9 mouse cellular contexts compared by ENCODE assay signal in genomic region chr2:152742435-152742834, GRCm38 (mm10). TPM values are rescaled to one million over a fixed set of nuclear protein-coding genes. Genes with fewer than 3 reads are reported as not detected.
DNase-seq lines count a peak whose midpoint lies in the region; ATAC-seq and TF ChIP-seq lines count a peak whose summit lies in the region.
"Had no signal": no experiment of that assay in that cellular context is flagged by ENCODE, and none has a peak within 500 bp of the region (broad histone marks: within the 10 kb centered on the region; RNA-seq: fewer than 3 reads in every experiment).

No protein-coding gene starts in this region.

- H3K9me3 ChIP-seq in liver, embryonic 14.5 days (ENCODE audit: control insufficient read depth, low read length) = no peaks in the 10 kb centered on the region
- H3K9me3 ChIP-seq in neural tube, embryonic 13.5 days = no peaks in the 10 kb centered on the region

- H3K9ac ChIP-seq in liver, embryonic 14.5 days (replicated peaks) = no peak overlapping the region
- H3K9ac ChIP-seq in neural tube, embryonic 13.5 days = no peak overlapping the region

- peak overlapping the region; percentile 47 for H3K4me2 ChIP-seq in liver, embryonic 14.5 days (ENCODE audit: low read depth)
- H3K4me2 ChIP-seq in neural tube, embryonic 13.5 days = peak overlapping the region; percentile 24; the same call in 1 of the 2 replicates

- DNase-seq in left cerebral cortex, postnatal 14 days (ENCODE audit: low spot score in 2 of 2) = peak; percentile 41 to 43
- no peak for DNase-seq in left cerebral cortex, adult 9 months (ENCODE audit: low spot score in 2 of 2)
- DNase-seq in adrenal gland, postnatal 14 days = peak; percentile 93
- peak; percentile 84 for DNase-seq in forelimb bud, embryonic 11.5 days (ENCODE audit: low read depth, low spot score)
- peak; percentile 61 for DNase-seq in induced T-regulatory cell, adult 2 months (ENCODE audit: low read depth)
- peak in 1 of 3 experiments; percentile 58 for DNase-seq in liver, embryonic 14.5 days (ENCODE audit: low read depth in 3 of 3, low spot score in 3 of 3)
- no peak for DNase-seq in frontal cortex, postnatal 25 days (ENCODE audit: low spot score in 2 of 2)

- H3K4me1 ChIP-seq in liver, embryonic 14.5 days (replicated peaks; ENCODE audit: control insufficient read depth in 2 of 2, insufficient read depth in 2 of 2, low read length in 1 of 2) = peaks cover 26 to 42% of the 10 kb centered on the region in 2 experiments
- H3K4me1 ChIP-seq in neural tube, embryonic 13.5 days (replicated peaks) = peaks cover 45% of the 10 kb centered on the region

- peak; percentile 85 for TF ChIP-seq CTCF in liver, embryonic 14.5 days (IDR thresholded peaks at IDR 0.05; ENCODE audit: low read depth)

- intact Hi-C loops in left cerebral cortex, postnatal 14 days (cut with DNase I) = loop anchor here (5.0 kb wide), 1 partner anchor 45 kb away; no protein-coding TSS in a partner anchor

- no peak overlapping the region for H3K27ac ChIP-seq in liver, embryonic 14.5 days
- peak overlapping the region; percentile 68 for H3K27ac ChIP-seq in neural tube, embryonic 13.5 days (replicated peaks)

- peak; percentile 40 for ATAC-seq in liver, embryonic 14.5 days (ENCODE audit: insufficient read depth)
- ATAC-seq in neural tube, embryonic 13.5 days (ENCODE audit: low read depth) = peak; percentile 62; the same call in 1 of the 2 replicates

- WGBS in liver, embryonic 14.5 days (ENCODE audit: insufficient replicate concordance) = 6% methylated on average over 10 of the region's 10 CpGs
- 22% methylated on average over 10 of the region's 10 CpGs for WGBS in neural tube, embryonic 13.5 days

- no peak for TF ChIP-seq EP300 in liver, embryonic 14.5 days (IDR thresholded peaks at IDR 0.05; ENCODE audit: low read depth)

- H3K27me3 ChIP-seq in liver, embryonic 14.5 days (ENCODE audit: control insufficient read depth, insufficient read depth, low read length) = no peaks in the 10 kb centered on the region
- H3K27me3 ChIP-seq in neural tube, embryonic 13.5 days = no peaks in the 10 kb centered on the region

- H3K36me3 ChIP-seq in liver, embryonic 14.5 days (replicated peaks; ENCODE audit: control insufficient read depth, insufficient read depth, low read depth) = no peaks in the 10 kb centered on the region
- H3K36me3 ChIP-seq in neural tube, embryonic 13.5 days = no peaks in the 10 kb centered on the region

- H3K4me3 ChIP-seq in liver, embryonic 14.5 days (ENCODE audit: insufficient read depth in 1 of 2, low read depth in 2 of 2, low read length in 2 of 2) = no peak overlapping the region
- H3K4me3 ChIP-seq in neural tube, embryonic 13.5 days = no peak overlapping the region
- H3K4me3 ChIP-seq: erythroblast, embryonic 14.5 days had no signal

RNA-seq across cellular contexts. Expression of gene Id1, which starts 6.4 kb away (rescaled TPM):
- 10 to 100 TPM; 19.5 to 26.4 TPM for total RNA-seq in left cerebral cortex, postnatal 14 days (2021)
- 136 and 138 TPM in 2 replicates for total RNA-seq in adrenal gland, postnatal 14 days (2021)
- polyA plus RNA-seq in liver, embryonic 14.5 days (2012; rRNA removed) = 45.6 and 50.6 TPM in 2 replicates
- 20.7 and 22.6 TPM in 2 replicates for polyA plus RNA-seq in liver, embryonic 14.5 days (2014; fragmentation: Nextera tagmentation; extraction: Ambion mirVana)
- 63.6 and 68.2 TPM in 2 replicates for polyA plus RNA-seq in neural tube, embryonic 13.5 days (2015; fragmentation: Nextera tagmentation; extraction: Ambion mirVana)

RNA-seq across cellular contexts. Expression of gene Cox4i2, which starts 11.5 kb away (rescaled TPM):
- 1 to 10 TPM; 2.3 to 2.8 TPM for total RNA-seq in left cerebral cortex, postnatal 14 days (2021)
- total RNA-seq in adrenal gland, postnatal 14 days (2021) = 6.3 and 7.7 TPM in 2 replicates
- 0.51 and 0.92 TPM in 2 replicates for polyA plus RNA-seq in liver, embryonic 14.5 days (2012; rRNA removed)
- polyA plus RNA-seq in liver, embryonic 14.5 days (2014; fragmentation: Nextera tagmentation; extraction: Ambion mirVana) = 0.47 and 0.51 TPM in 2 replicates
- polyA plus RNA-seq in neural tube, embryonic 13.5 days (2015; fragmentation: Nextera tagmentation; extraction: Ambion mirVana) = 4.5 and 4.7 TPM in 2 replicates
- polyA plus RNA-seq: erythroblast, embryonic 14.5 days had no signal

RNA-seq across cellular contexts. Expression of gene Mcts2, which starts 55.6 kb away (rescaled TPM):
- total RNA-seq in left cerebral cortex, postnatal 14 days (2021) = 10 to 100 TPM; 17.9 to 20.4 TPM
- total RNA-seq in adrenal gland, postnatal 14 days (2021) = 26.6 and 28.0 TPM in 2 replicates
- 4.3 and 10.3 TPM in 2 replicates for polyA plus RNA-seq in liver, embryonic 14.5 days (2012; rRNA removed)
- 14.7 and 15.2 TPM in 2 replicates for polyA plus RNA-seq in liver, embryonic 14.5 days (2014; fragmentation: Nextera tagmentation; extraction: Ambion mirVana)
- polyA plus RNA-seq in neural tube, embryonic 13.5 days (2015; fragmentation: Nextera tagmentation; extraction: Ambion mirVana) = 45.5 TPM in 2 replicates

Comparison
In these comparisons a context has a peak if more than half of its experiments do, and no peak if none do; other contexts are left out.
1. DNase-seq: peak in left cerebral cortex, postnatal 14 days (2 of 2), adrenal gland, postnatal 14 days (single experiment), forelimb bud, embryonic 11.5 days (single experiment) and induced T-regulatory cell, adult 2 months (single experiment); none in left cerebral cortex, adult 9 months (0 of 2) and frontal cortex, postnatal 25 days (0 of 2).